Mouse (Mus musculus) hindbrain, embryonic 11.5 days (tissue): ENCODE measurements around the gene Frmd4b. TPM values are rescaled to one million over a fixed set of nuclear protein-coding genes. Genes with fewer than 3 reads are reported as not detected.

Experiments
- ATAC-seq: fragments of 200-750 bp; cut with Nextera tagmentation; 2 replicates; pipeline ENCODE4 v1.8.0; 2017; ENCODE audit warnings: mild to moderate bottlenecking, moderate TSS enrichment, moderate library complexity; ENCODE audit not compliant: low FRiP score
- DNase-seq: peaks from one replicate; pipeline ENCODE4 v3.0.0-alpha.2; 2015; ENCODE audit warnings: low spot score
- H3K27ac ChIP-seq: fragments of 300-500 bp; sonication (generic); 2 replicates; pipeline ENCODE4 v1.5.1; 2014; ENCODE audit warnings: mild to moderate bottlenecking, low read depth, low read length
- H3K27me3 ChIP-seq: fragments of 300-500 bp; sonication (generic); 2 replicates; pipeline ENCODE4 v1.6.1; 2014; ENCODE audit warnings: mild to moderate bottlenecking, low read length, moderate library complexity, mixed read lengths; ENCODE audit not compliant: control insufficient read depth, insufficient read depth
- H3K36me3 ChIP-seq: fragments of 300-500 bp; sonication (generic); 2 replicates; pipeline ENCODE4 v1.6.1; 2014; ENCODE audit warnings: mild to moderate bottlenecking, low read length, moderate library complexity, mixed read lengths; ENCODE audit not compliant: control insufficient read depth, insufficient read depth
- H3K4me1 ChIP-seq: fragments of 300-500 bp; sonication (generic); replicated peaks from 2 replicates; pipeline ENCODE4 v1.6.1; 2014; ENCODE audit warnings: low read length, mixed read lengths; ENCODE audit not compliant: control insufficient read depth, insufficient read depth
- H3K4me2 ChIP-seq: fragments of 300-500 bp; sonication (generic); replicated peaks from 2 replicates; pipeline ENCODE4 v1.6.1; 2014; ENCODE audit warnings: mild to moderate bottlenecking, low read depth, low read length
- H3K4me3 ChIP-seq: fragments of 300-500 bp; sonication (generic); 2 replicates; pipeline ENCODE4 v1.5.1; 2014; ENCODE audit warnings: low read depth, low read length
- H3K9ac ChIP-seq: fragments of 300-500 bp; sonication (generic); 2 replicates; pipeline ENCODE4 v1.6.1; 2014; ENCODE audit warnings: low read depth, low read length
- H3K9me3 ChIP-seq: fragments of 300-500 bp; sonication (generic); 2 replicates; pipeline ENCODE4 v1.6.1; 2016; ENCODE audit warnings: low read length; ENCODE audit not compliant: control insufficient read depth
- WGBS: fragments of 180-500 bp; shearing (Covaris S2); extraction: QIAGEN DNeasy Blood & Tissue Kit; methylation state at CpG from one replicate; pipeline ENCODE4 v1.1.7; 2014; 5-methylcytosine and 5-hydroxymethylcytosine counted together
- polyA plus RNA-seq: library from polyadenylated mRNA; unstranded; fragments of >200 nt; fragmentation: Nextera tagmentation; extraction: Ambion mirVana; gene quantifications from 2 replicates; pipeline ENCODE4 v1.2.1, GENCODE M21; 2014

Frmd4b gene
- polyA plus RNA-seq, 1 experiment from 2014 or later, result 50.5 TPM

DNA sequence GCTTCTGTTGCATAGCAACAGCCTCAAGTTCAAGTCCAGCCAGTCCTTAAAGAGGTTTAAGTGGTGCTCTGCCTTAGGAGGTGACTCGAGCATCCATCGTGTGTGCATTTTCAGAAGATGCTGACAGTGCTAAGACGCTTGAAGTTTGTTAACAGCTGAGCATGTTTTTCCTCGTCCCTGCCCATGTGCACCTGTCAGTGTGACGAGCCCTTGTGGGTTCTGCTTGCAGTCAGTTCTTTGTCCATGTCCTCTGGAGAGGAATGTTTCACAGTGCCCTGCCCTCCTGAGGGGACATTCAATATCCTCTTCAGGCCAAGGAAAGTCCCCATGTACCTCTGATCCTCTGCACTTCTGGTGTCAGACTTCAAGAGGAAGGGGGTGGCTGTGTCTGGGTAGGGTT, 377.2 kb downstream of the Frmd4b start:
- no peaks in the 10 kb centered on the region for H3K9me3 ChIP-seq
- DNase-seq (no peak), ATAC-seq (no peak)
- no peaks in the 10 kb centered on the region for H3K4me1 ChIP-seq
- H3K27me3 ChIP-seq, result no peaks in the 10 kb centered on the region
- H3K4me2 ChIP-seq, result no peak overlapping the region
- H3K36me3 ChIP-seq, result no peaks in the 10 kb centered on the region
- no peak overlapping the region for H3K27ac ChIP-seq
- H3K9ac ChIP-seq, result no peak overlapping the region
- 76% methylated on average over 5 of the region's 5 CpGs for WGBS
- no peak overlapping the region for H3K4me3 ChIP-seq

DNA sequence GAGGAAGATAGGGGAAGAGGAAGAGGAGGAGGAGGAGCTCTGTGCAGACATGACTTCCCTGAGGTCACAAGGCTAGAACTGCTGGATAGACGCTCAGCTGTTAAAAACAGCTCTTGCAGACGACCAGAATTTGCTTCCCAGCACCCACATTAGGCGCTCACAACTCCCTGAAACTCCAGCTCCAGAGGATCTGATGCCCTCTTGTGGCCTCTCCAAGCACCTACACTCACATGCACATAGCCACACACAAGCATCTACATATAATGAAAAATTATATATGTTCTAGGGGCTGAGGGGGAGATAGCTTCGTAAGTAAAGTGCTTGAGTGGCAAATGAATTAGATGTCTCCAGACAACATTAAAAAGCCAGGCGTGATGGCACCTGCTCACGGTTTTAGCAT, 378.0 kb downstream of the Frmd4b start:
- H3K4me2 ChIP-seq, result no peak overlapping the region
- ATAC-seq, result no peak
- no peak overlapping the region for H3K27ac ChIP-seq
- H3K4me3 ChIP-seq, result no peak overlapping the region
- H3K9ac ChIP-seq, result no peak overlapping the region
- no peaks in the 10 kb centered on the region for H3K9me3 ChIP-seq
- no peaks in the 10 kb centered on the region for H3K27me3 ChIP-seq
- DNase-seq, result no peak
- H3K4me1 ChIP-seq, result no peaks in the 10 kb centered on the region
- H3K36me3 ChIP-seq, result no peaks in the 10 kb centered on the region
- 94% methylated on average over 6 of the region's 6 CpGs for WGBS

Other genes starting within 250 kb of the Frmd4b start
- gene Mitf, start 189.5 kb upstream of the Frmd4b start, polyA plus RNA-seq, result 1.2 and 1.3 TPM in 2 replicates